Mouse (Mus musculus) ZHBTc4 (cell line): ENCODE measurements at regions not wholly inside any gene's neighbourhood (a gene's known extent, or its start where the extent isn't known, plus 50 kb on each side); places are given as distances from the start of the nearest gene placed in this dataset.
A peak's percentile ranks its signal among the peaks of the same experiment; 100 is the strongest.
"Not testable (repeated sequence)": the region's sequence is repeated elsewhere in the genome, so short reads cannot be mapped to it uniquely, and the experiment has no call there.

Source experiments
- DNase-seq: peaks from one replicate; pipeline ENCODE4 v3.0.0-alpha.2; 2011; ENCODE audit warnings: low read depth, low spot score

- DNase-seq: no peak
Observed at GRCm38 (mm10) chr16:57923447-57924129, 169.1 kb upstream of the Col8a1 start.

GRCm38 (mm10) chr16:57924130-57924495 lies 169.6 kb upstream of the Col8a1 start:
- no peak for DNase-seq

GRCm38 (mm10) chr16:57927816-57928215 lies 173.3 kb upstream of the Col8a1 start:
- DNase-seq: no peak

- DNase-seq: no peak
Observed at GRCm38 (mm10) chr16:57928301-57928700, 173.8 kb upstream of the Col8a1 start.

- peak; percentile 20 for DNase-seq
Observed at GRCm38 (mm10) chr16:57929151-57929764, 174.7 kb upstream of the Col8a1 start.

GRCm38 (mm10) chr16:57945404-57945803 lies 190.9 kb upstream of the Col8a1 start:
- DNase-seq: peak; percentile 80

- DNase-seq: no peak
Observed at GRCm38 (mm10) chr16:57947309-57947708, 192.8 kb upstream of the Col8a1 start.

GRCm38 (mm10) chr16:57949680-57950079 lies 195.1 kb upstream of the Col8a1 start:
- no peak for DNase-seq

- no peak for DNase-seq
Observed at GRCm38 (mm10) chr16:57970956-57971355, 216.4 kb upstream of the Col8a1 start.

GRCm38 (mm10) chr16:57984111-57984510 lies 229.6 kb upstream of the Col8a1 start:
- no peak for DNase-seq

- DNase-seq: no peak
Observed at GRCm38 (mm10) chr16:58005740-58006139, 251.2 kb upstream of the Col8a1 start.

- no peak for DNase-seq
Observed at GRCm38 (mm10) chr16:58013557-58013956, 259.0 kb upstream of the Col8a1 start.

- no peak for DNase-seq
Observed at GRCm38 (mm10) chr16:58027525-58027924, 273.0 kb upstream of the Col8a1 start.

GRCm38 (mm10) chr16:58028541-58028940 lies 274.0 kb upstream of the Col8a1 start:
- DNase-seq: not testable (repeated sequence)

GRCm38 (mm10) chr16:58029674-58030073 lies 275.1 kb upstream of the Col8a1 start:
- DNase-seq: no peak

- DNase-seq: no peak
Observed at GRCm38 (mm10) chr16:58068654-58069271, 314.2 kb upstream of the Col8a1 start.

- no peak for DNase-seq
Observed at GRCm38 (mm10) chr16:58072441-58072840, 317.9 kb upstream of the Col8a1 start.

GRCm38 (mm10) chr16:58100351-58100750 lies 307.9 kb upstream of the Dcbld2 start:
- DNase-seq: no peak

GRCm38 (mm10) chr16:58110452-58110851 lies 297.8 kb upstream of the Dcbld2 start:
- DNase-seq: no peak

- DNase-seq: no peak
Observed at GRCm38 (mm10) chr16:58126086-58126485, 282.2 kb upstream of the Dcbld2 start.

- no peak for DNase-seq
Observed at GRCm38 (mm10) chr16:58136144-58136905, 271.9 kb upstream of the Dcbld2 start.

- DNase-seq: no peak
Observed at GRCm38 (mm10) chr16:58136979-58137378, 271.3 kb upstream of the Dcbld2 start.
